Mouse (Mus musculus) urinary bladder, postnatal 10 days (tissue): ENCODE data around the gene Ccl6.

Experiments used
- DNase-seq: peaks from one replicate; pipeline ENCODE4 v3.0.0; 2022; ENCODE audit warnings: low spot score

Ccl6 gene

GRCm38 (mm10) chr11:83592853-83593252 lies at the start of gene Ccl6:
TSS of gene Ccl6 (minus strand) at chr11:83593087.
- no peak for DNase-seq

- DNase-seq, result no peak
Measured at GRCm38 (mm10) chr11:83641216-83641615, 48.3 kb upstream of the Ccl6 start.

- DNase-seq, result no peak
Measured at GRCm38 (mm10) chr11:83640141-83640540, 47.3 kb upstream of the Ccl6 start.

GRCm38 (mm10) chr11:83639533-83639932 lies 46.6 kb upstream of the Ccl6 start:
- no peak for DNase-seq

- DNase-seq, result no peak
Measured at GRCm38 (mm10) chr11:83638934-83639333, 46.0 kb upstream of the Ccl6 start.

GRCm38 (mm10) chr11:83636742-83637235 lies 43.9 kb upstream of the Ccl6 start:
- no peak for DNase-seq

- DNase-seq, result no peak
Measured at GRCm38 (mm10) chr11:83634898-83635297, 42.0 kb upstream of the Ccl6 start.

- DNase-seq, result no peak
Measured at GRCm38 (mm10) chr11:83634425-83634824, 41.5 kb upstream of the Ccl6 start.

- DNase-seq, result no peak
Measured at GRCm38 (mm10) chr11:83632744-83633143, 39.9 kb upstream of the Ccl6 start.

GRCm38 (mm10) chr11:83631065-83631464 lies 38.2 kb upstream of the Ccl6 start:
- DNase-seq, result no peak

GRCm38 (mm10) chr11:83630630-83631029 lies 37.7 kb upstream of the Ccl6 start:
- no peak for DNase-seq

- no peak for DNase-seq
Measured at GRCm38 (mm10) chr11:83628808-83629207, 35.9 kb upstream of the Ccl6 start.

- no peak for DNase-seq
Measured at GRCm38 (mm10) chr11:83623586-83623985, 30.7 kb upstream of the Ccl6 start.

GRCm38 (mm10) chr11:83619037-83619436 lies 26.1 kb upstream of the Ccl6 start:
- no peak for DNase-seq

- no peak for DNase-seq
Measured at GRCm38 (mm10) chr11:83618238-83618637, 25.4 kb upstream of the Ccl6 start.

GRCm38 (mm10) chr11:83616586-83616985 lies 23.7 kb upstream of the Ccl6 start:
- DNase-seq, result no peak

- DNase-seq, result no peak
Measured at GRCm38 (mm10) chr11:83610900-83611299, 18.0 kb upstream of the Ccl6 start.

- DNase-seq, result no peak
Measured at GRCm38 (mm10) chr11:83606396-83606795, 13.5 kb upstream of the Ccl6 start.

GRCm38 (mm10) chr11:83605535-83605934 lies 12.6 kb upstream of the Ccl6 start:
- DNase-seq, result no peak

- DNase-seq, result no peak
Measured at GRCm38 (mm10) chr11:83604698-83605097, 11.8 kb upstream of the Ccl6 start.

- DNase-seq, result no peak
Measured at GRCm38 (mm10) chr11:83603399-83603798, 10.5 kb upstream of the Ccl6 start.

- DNase-seq, result no peak
Measured at GRCm38 (mm10) chr11:83600576-83600975, 7.7 kb upstream of the Ccl6 start.

- DNase-seq, result no peak
Measured at GRCm38 (mm10) chr11:83598991-83599390, 6.1 kb upstream of the Ccl6 start.

- no peak for DNase-seq
Measured at GRCm38 (mm10) chr11:83598207-83598837, 5.4 kb upstream of the Ccl6 start.
